Mouse (Mus musculus): ENCODE measurements around the gene Ociad2. TPM values are rescaled to one million over a fixed set of nuclear protein-coding genes. Genes with fewer than 3 reads are reported as not detected.

Gene Ociad2
- total RNA-seq, 2 experiments from 2014 or later = 67.0 to 74.9 TPM

GRCm38 (mm10) chr5:73307297-73307696 lies 33.5 kb downstream of the Ociad2 start:
- no peak for DNase-seq (ENCODE audit: low spot score)

- DNase-seq (ENCODE audit: low spot score) = no peak
Observed at GRCm38 (mm10) chr5:73306486-73306885, 34.3 kb downstream of the Ociad2 start.

- no peak for DNase-seq (ENCODE audit: low spot score)
Observed at GRCm38 (mm10) chr5:73304507-73304906, 36.3 kb downstream of the Ociad2 start.

GRCm38 (mm10) chr5:73301601-73302307 lies 39.1 kb downstream of the Ociad2 start:
- DNase-seq (ENCODE audit: low spot score) = no peak

GRCm38 (mm10) chr5:73295916-73296315 lies 44.9 kb downstream of the Ociad2 start:
- no peak for DNase-seq (ENCODE audit: low spot score)

- DNase-seq (ENCODE audit: low spot score) = no peak
Observed at GRCm38 (mm10) chr5:73295016-73295415, 45.8 kb downstream of the Ociad2 start.

GRCm38 (mm10) chr5:73293458-73293827 lies 47.4 kb downstream of the Ociad2 start:
- DNase-seq (ENCODE audit: low spot score) = no peak

- peak; percentile 95 for DNase-seq (ENCODE audit: low spot score)
Observed at GRCm38 (mm10) chr5:73292502-73293457, 48.0 kb downstream of the Ociad2 start, which contains the start of gene Ociad1. Ociad1 (plus strand) TSS chr5:73292784.

GRCm38 (mm10) chr5:73289900-73290299 lies 50.9 kb downstream of the Ociad2 start:
- no peak for DNase-seq (ENCODE audit: low spot score)

- DNase-seq (ENCODE audit: low spot score) = no peak
Observed at GRCm38 (mm10) chr5:73286603-73287002, 54.2 kb downstream of the Ociad2 start.

- no peak for DNase-seq (ENCODE audit: low spot score)
Observed at GRCm38 (mm10) chr5:73285470-73285978, 55.3 kb downstream of the Ociad2 start.

GRCm38 (mm10) chr5:73284046-73284445 lies 56.8 kb downstream of the Ociad2 start:
- no peak for DNase-seq (ENCODE audit: low spot score)

- DNase-seq (ENCODE audit: low spot score) = no peak
Observed at GRCm38 (mm10) chr5:73280567-73280850, 60.3 kb downstream of the Ociad2 start.

- DNase-seq (ENCODE audit: low spot score) = no peak
Observed at GRCm38 (mm10) chr5:73279732-73280566, 60.9 kb downstream of the Ociad2 start.

GRCm38 (mm10) chr5:73279190-73279589 lies 61.6 kb downstream of the Ociad2 start:
- DNase-seq (ENCODE audit: low spot score) = no peak

- no peak for DNase-seq (ENCODE audit: low spot score)
Observed at GRCm38 (mm10) chr5:73274941-73275340, 65.9 kb downstream of the Ociad2 start.

GRCm38 (mm10) chr5:73273171-73273570 lies 67.7 kb downstream of the Ociad2 start:
- no peak for DNase-seq (ENCODE audit: low spot score)

All from gastrocnemius, adult 18-20 months (tissue).